Mouse (Mus musculus): ENCODE measurements around the gene Spata31d1d. TPM values are rescaled to one million over a fixed set of nuclear protein-coding genes. Genes with fewer than 3 reads are reported as not detected.
A peak's percentile ranks its signal among the peaks of the same experiment; 100 is the strongest.

Spata31d1d gene
- polyA plus RNA-seq, 2 experiments = 0.03 TPM; not detected in 1

GRCm38 (mm10) chr13:59770847-59771246 lies 39.3 kb upstream of the Spata31d1d start:
- Histone ChIP-seq H3K4me3 (replicated peaks; ENCODE audit: low read length) (peak overlapping the region; percentile 86), H3K9me3 (ENCODE audit: control insufficient read depth, low read length) (no peaks in the 10 kb centered on the region), H3K9ac (ENCODE audit: low read depth, low read length, severe bottlenecking) (peak overlapping the region; percentile 88; the same call in 1 of the 2 replicates), H3K27ac (replicated peaks; ENCODE audit: low read depth, low read length) (peak overlapping the region; percentile 98), H3K4me2 (replicated peaks; ENCODE audit: low read depth, low read length, severe bottlenecking) (peak overlapping the region; percentile 86), H3K36me3 (ENCODE audit: control insufficient read depth, insufficient read depth, low read length) (peaks cover 36% of the 10 kb centered on the region), H3K27me3 (ENCODE audit: control insufficient read depth, insufficient read depth, low read length) (no peaks in the 10 kb centered on the region), H3K4me1 (ENCODE audit: control insufficient read depth, insufficient read depth, low read length) (peaks cover 34% of the 10 kb centered on the region)
- 68% methylated on average over 9 of the region's 9 CpGs for WGBS
- no peak for TF ChIP-seq POLR2A (IDR thresholded peaks at IDR 0.05; ENCODE audit: borderline replicate concordance, extremely low read depth, insufficient read depth, insufficient read length)
- ATAC-seq (ENCODE audit: low FRiP score, low read depth) (no peak), DNase-seq (ENCODE audit: low spot score) (no peak)

DNA sequence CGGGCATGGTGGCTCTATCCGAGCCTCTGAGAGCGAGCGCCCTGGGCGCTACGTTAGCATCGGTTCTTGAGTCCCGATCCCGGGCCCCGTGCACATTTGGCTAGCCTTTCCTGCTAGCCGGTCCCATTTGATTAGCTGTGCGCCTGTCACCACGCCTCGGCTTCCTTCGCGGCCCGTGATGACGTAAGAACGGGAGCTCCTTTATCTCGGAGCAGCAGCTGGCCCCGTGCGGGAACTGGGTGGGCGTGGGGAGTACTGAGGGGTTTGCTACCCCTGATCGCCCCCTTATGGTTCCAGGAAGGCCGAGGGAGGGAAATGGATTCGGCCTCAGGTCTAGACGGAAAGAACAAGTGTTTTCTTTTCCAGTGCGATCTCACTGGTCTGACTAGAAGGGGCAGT lies 38.6 kb upstream of the Spata31d1d start:
- ATAC-seq (ENCODE audit: low FRiP score, low read depth) = peak; percentile 82
- WGBS = 0% methylated on average over 28 of the region's 28 CpGs
- H3K27me3 ChIP-seq (ENCODE audit: control insufficient read depth, insufficient read depth, low read length) = no peaks in the 10 kb centered on the region
- peak overlapping the region; percentile 86 for H3K4me2 ChIP-seq (replicated peaks; ENCODE audit: low read depth, low read length, severe bottlenecking)
- TF ChIP-seq POLR2A (IDR thresholded peaks at IDR 0.05; ENCODE audit: borderline replicate concordance, extremely low read depth, insufficient read depth, insufficient read length) = 0 out of 2 replicates have a peak, but pooled peaks have one; percentile 13
- H3K4me3 ChIP-seq (replicated peaks; ENCODE audit: low read length) = peak overlapping the region; percentile 86
- peak overlapping the region; percentile 98 for H3K27ac ChIP-seq (replicated peaks; ENCODE audit: low read depth, low read length)
- peak; percentile 86 for DNase-seq (ENCODE audit: low spot score)
- H3K36me3 ChIP-seq (ENCODE audit: control insufficient read depth, insufficient read depth, low read length) = peaks cover 30% of the 10 kb centered on the region
- no peaks in the 10 kb centered on the region for H3K9me3 ChIP-seq (ENCODE audit: control insufficient read depth, low read length)
- peak overlapping the region; percentile 88 for H3K9ac ChIP-seq (ENCODE audit: low read depth, low read length, severe bottlenecking)
- H3K4me1 ChIP-seq (ENCODE audit: control insufficient read depth, insufficient read depth, low read length) = peaks cover 36% of the 10 kb centered on the region

- Histone ChIP-seq H3K9ac (ENCODE audit: low read depth, low read length, severe bottlenecking) (peak within 1 kb of the TSS; percentile 88), H3K27ac (replicated peaks; ENCODE audit: low read depth, low read length) (peak within 1 kb of the TSS; percentile 98), H3K4me1 (ENCODE audit: control insufficient read depth, insufficient read depth, low read length) (peaks cover 36% of the 10 kb centered on the region), H3K27me3 (ENCODE audit: control insufficient read depth, insufficient read depth, low read length) (no peaks in the 10 kb centered on the region), H3K36me3 (ENCODE audit: control insufficient read depth, insufficient read depth, low read length) (peaks cover 25% of the 10 kb centered on the region), H3K4me3 (replicated peaks; ENCODE audit: low read length) (peak within 1 kb of the TSS; percentile 86), H3K4me2 (replicated peaks; ENCODE audit: low read depth, low read length, severe bottlenecking) (peak within 1 kb of the TSS; percentile 86), H3K9me3 (ENCODE audit: control insufficient read depth, low read length) (no peaks in the 10 kb centered on the region)
- ATAC-seq (ENCODE audit: low FRiP score, low read depth) = peak; percentile 96
- peak; percentile 96 for DNase-seq (ENCODE audit: low spot score)
- 0 out of 2 replicates have a peak, but pooled peaks have one; percentile 12 for TF ChIP-seq POLR2A (IDR thresholded peaks at IDR 0.05; ENCODE audit: borderline replicate concordance, extremely low read depth, insufficient read depth, insufficient read length)
- WGBS = under 1% methylated on average over 78 of the region's 91 CpGs
These were observed 38.0 kb upstream of the Spata31d1d start, which contains the start of gene Isca1 for GRCm38 (mm10) chr13:59769296-59770163. Gene Isca1, minus strand, starts transcription at chr13:59769810.

GRCm38 (mm10) chr13:59768531-59768930 lies 37.0 kb upstream of the Spata31d1d start:
- Histone ChIP-seq H3K4me2 (replicated peaks; ENCODE audit: low read depth, low read length, severe bottlenecking) (peak overlapping the region; percentile 86), H3K27ac (replicated peaks; ENCODE audit: low read depth, low read length) (no peak overlapping the region), H3K36me3 (ENCODE audit: control insufficient read depth, insufficient read depth, low read length) (peaks cover 21% of the 10 kb centered on the region), H3K9me3 (ENCODE audit: control insufficient read depth, low read length) (no peaks in the 10 kb centered on the region), H3K27me3 (ENCODE audit: control insufficient read depth, insufficient read depth, low read length) (no peaks in the 10 kb centered on the region), H3K9ac (ENCODE audit: low read depth, low read length, severe bottlenecking) (peak overlapping the region; percentile 88), H3K4me1 (ENCODE audit: control insufficient read depth, insufficient read depth, low read length) (peaks cover 36% of the 10 kb centered on the region), H3K4me3 (replicated peaks; ENCODE audit: low read length) (peak overlapping the region; percentile 86)
- ATAC-seq (ENCODE audit: low FRiP score, low read depth) (no peak), DNase-seq (ENCODE audit: low spot score) (no peak)
- TF ChIP-seq POLR2A (IDR thresholded peaks at IDR 0.05; ENCODE audit: borderline replicate concordance, extremely low read depth, insufficient read depth, insufficient read length) = no peak
- 32% methylated on average over 13 of the region's 13 CpGs for WGBS

GRCm38 (mm10) chr13:59766786-59767515 lies 35.4 kb upstream of the Spata31d1d start:
- WGBS = 61% methylated on average over 11 of the region's 11 CpGs
- H3K4me3 ChIP-seq (replicated peaks; ENCODE audit: low read length) = no peak overlapping the region
- peak overlapping the region; percentile 28; the same call in 1 of the 2 replicates for H3K9ac ChIP-seq (ENCODE audit: low read depth, low read length, severe bottlenecking)
- peak overlapping the region; percentile 26; the same call in 1 of the 2 replicates for H3K4me2 ChIP-seq (replicated peaks; ENCODE audit: low read depth, low read length, severe bottlenecking)
- DNase-seq (ENCODE audit: low spot score) (no peak), ATAC-seq (ENCODE audit: low FRiP score, low read depth) (no peak)
- no peak overlapping the region for H3K27ac ChIP-seq (replicated peaks; ENCODE audit: low read depth, low read length)
- TF ChIP-seq POLR2A (IDR thresholded peaks at IDR 0.05; ENCODE audit: borderline replicate concordance, extremely low read depth, insufficient read depth, insufficient read length) = no peak
- peaks cover 36% of the 10 kb centered on the region for H3K4me1 ChIP-seq (ENCODE audit: control insufficient read depth, insufficient read depth, low read length)
- no peaks in the 10 kb centered on the region for H3K27me3 ChIP-seq (ENCODE audit: control insufficient read depth, insufficient read depth, low read length)
- peaks cover 17% of the 10 kb centered on the region for H3K36me3 ChIP-seq (ENCODE audit: control insufficient read depth, insufficient read depth, low read length)
- no peaks in the 10 kb centered on the region for H3K9me3 ChIP-seq (ENCODE audit: control insufficient read depth, low read length)

Measured in limb, embryonic 14.5 days (tissue).